Mouse (Mus musculus) ES-Bruce4 (cell line): ENCODE data around the gene Scgb1c1.

Source experiments
- EP300 ChIP-seq: IDR thresholded peaks from 2 replicates; pipeline ENCODE4 v1.6.1; 2011; ENCODE audit warnings: low read depth, low read length; ENCODE audit not compliant: insufficient read depth
- POLR2A ChIP-seq: IDR thresholded peaks from one replicate; pipeline ENCODE4 v1.8.1; 2011; ENCODE audit warnings: low read length; ENCODE audit not compliant: insufficient read depth

GRCm38 (mm10) chr7:140877364-140877763 lies 32.0 kb downstream of the Scgb1c1 start:
- TF ChIP-seq EP300 (no peak), POLR2A (no peak)
